Mouse (Mus musculus) heart, adult 2 months (tissue): ENCODE measurements around the gene Phf14.
A peak's percentile ranks its signal among the peaks of the same experiment; 100 is the strongest.

Source experiments
- EP300 ChIP-seq: fragments of 200-500 bp; IDR thresholded peaks from 2 replicates; pipeline ENCODE4 v1.6.1; 2011; ENCODE audit warnings: low read depth, low read length, control low read depth; ENCODE audit not compliant: insufficient read depth
- POLR2A ChIP-seq: fragments of 200-500 bp; IDR thresholded peaks from 2 replicates; pipeline ENCODE4 v1.6.1; 2011; ENCODE audit warnings: mild to moderate bottlenecking, low read depth, low read length, control low read depth; ENCODE audit not compliant: insufficient read depth

GRCm38 (mm10) chr6:11925496-11926041, 18.0 kb downstream of the Phf14 start:
- TF ChIP-seq EP300 (peak; percentile 41; the same call in 1 of the 2 replicates), POLR2A (peak; percentile 82)
